Mouse (Mus musculus): ENCODE results near the gene Heyl.

- no peak for TF ChIP-seq TAL1 (IDR thresholded peaks at IDR 0.05; ENCODE audit: low read length)
- TF ChIP-seq CTCF (IDR thresholded peaks at IDR 0.05 in 2 of 3, conservative IDR thresholded peaks at IDR 0.05 in 1 of 3; ENCODE audit: control insufficient read depth in 1 of 3, insufficient read depth in 1 of 3, low read depth in 2 of 3, low read length in 3 of 3, poor library complexity in 1 of 3, severe bottlenecking in 1 of 3) = no peak; a peak in 1 of 6 replicates
- TF ChIP-seq ELF1 (IDR thresholded peaks at IDR 0.05; ENCODE audit: low read depth, low read length) = no peak
- no peak for TF ChIP-seq POLR2AphosphoS5 (IDR thresholded peaks at IDR 0.05; ENCODE audit: borderline replicate concordance, low read depth, low read length)
- no peak for TF ChIP-seq SIN3A (IDR thresholded peaks at IDR 0.05; ENCODE audit: low read length)
- peak; percentile 18; the same call in 1 of the 2 replicates for TF ChIP-seq ZNF384 (IDR thresholded peaks at IDR 0.05; ENCODE audit: low read depth, low read length)
- TF ChIP-seq GATA1 (IDR thresholded peaks at IDR 0.05; ENCODE audit: low read depth, low read length) = no peak
Measured at GRCm38 (mm10) chr4:123293661-123294443, 60.5 kb downstream of the Heyl start.

All from MEL (cell line).